16 mouse cellular contexts compared by ENCODE assay signal in the genomic region with DNA sequence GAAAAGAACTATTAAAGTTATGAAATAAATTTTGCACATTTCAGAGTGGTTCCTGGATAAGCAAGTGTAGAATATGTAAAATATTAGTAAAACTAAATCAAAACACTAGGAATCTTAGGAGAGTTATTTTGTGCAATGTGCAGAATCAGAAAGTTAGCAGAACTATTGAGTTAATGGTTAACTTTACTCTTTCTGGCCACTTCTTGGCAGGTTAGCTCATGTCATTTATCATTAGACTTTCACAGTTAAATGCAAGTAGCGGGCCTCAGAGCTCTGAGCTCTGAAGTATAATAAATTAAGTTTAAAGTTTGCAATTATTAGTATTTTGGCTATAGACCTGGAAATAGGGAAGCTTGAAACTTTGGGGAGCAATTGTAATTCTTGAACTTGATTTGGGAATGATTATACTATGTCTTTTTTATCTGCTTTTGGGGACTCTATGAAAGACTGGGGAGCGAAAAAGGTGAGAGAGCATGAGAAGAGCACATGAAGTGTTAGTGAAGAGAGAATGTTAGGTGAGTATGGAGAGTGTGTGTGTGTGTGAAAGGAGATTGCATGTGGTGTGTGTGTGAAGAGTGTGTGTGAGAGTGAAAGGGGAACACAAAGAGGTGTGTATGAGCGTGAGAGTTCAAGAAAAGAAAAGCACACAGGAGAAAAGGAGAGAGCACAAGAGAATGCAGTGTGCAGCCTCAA. TPM values are rescaled to one million over a fixed set of nuclear protein-coding genes. Genes with fewer than 3 reads are reported as not detected.
"Had no signal": no experiment of that assay in that cellular context is flagged by ENCODE, and none has a peak within 500 bp of the region (broad histone marks: within the 10 kb centered on the region; RNA-seq: fewer than 3 reads in every experiment).

No protein-coding gene starts in this region.

- DNase-seq: left cerebral cortex, postnatal 4 days; retina, postnatal 1 day; right cerebral cortex, postnatal 4 days; spleen, adult 18-20 months; thymus, postnatal 14 days had no signal

- H3K4me3 ChIP-seq: hindbrain, embryonic 12.5 days; limb, embryonic 13.5 days; lung, embryonic 15.5 days; midbrain, embryonic 12.5 days; neural tube, embryonic 13.5 days; stomach, embryonic 15.5 days had no signal

- ATAC-seq: hindbrain, embryonic 16.5 days; inflammation-experienced regulatory T-cells, adult 6 months; midbrain, embryonic 16.5 days had no signal

- H3K9me3 ChIP-seq: hindbrain, embryonic 12.5 days; limb, embryonic 13.5 days; lung, embryonic 15.5 days; midbrain, embryonic 12.5 days; neural tube, embryonic 13.5 days; stomach, embryonic 15.5 days had no signal

- H3K36me3 ChIP-seq: hindbrain, embryonic 12.5 days; limb, embryonic 13.5 days; lung, embryonic 15.5 days; midbrain, embryonic 12.5 days; neural tube, embryonic 13.5 days; stomach, embryonic 15.5 days had no signal

- H3K27me3 ChIP-seq: hindbrain, embryonic 12.5 days; limb, embryonic 13.5 days; lung, embryonic 15.5 days; midbrain, embryonic 12.5 days; neural tube, embryonic 13.5 days; stomach, embryonic 15.5 days had no signal

- H3K9ac ChIP-seq: hindbrain, embryonic 12.5 days; limb, embryonic 13.5 days; liver, embryonic 14.5 days; lung, embryonic 15.5 days; midbrain, embryonic 12.5 days; neural tube, embryonic 13.5 days; stomach, embryonic 15.5 days had no signal

- H3K27ac ChIP-seq: hindbrain, embryonic 12.5 days; limb, embryonic 13.5 days; liver, embryonic 14.5 days; lung, embryonic 15.5 days; midbrain, embryonic 12.5 days; neural tube, embryonic 13.5 days; stomach, embryonic 15.5 days had no signal

- H3K4me1 ChIP-seq: hindbrain, embryonic 12.5 days; limb, embryonic 13.5 days; lung, embryonic 15.5 days; midbrain, embryonic 12.5 days; neural tube, embryonic 13.5 days; stomach, embryonic 15.5 days had no signal

- H3K4me2 ChIP-seq: hindbrain, embryonic 12.5 days; limb, embryonic 13.5 days; lung, embryonic 15.5 days; midbrain, embryonic 12.5 days; neural tube, embryonic 13.5 days; stomach, embryonic 15.5 days had no signal

RNA-seq across cellular contexts. Expression of a gene that starts 20.9 kb away (rescaled TPM):
- polyA plus RNA-seq: hindbrain, embryonic 12.5 days; hindbrain, embryonic 16.5 days; inflammation-experienced regulatory T-cells, adult 6 months; limb, embryonic 13.5 days; midbrain, embryonic 12.5 days; midbrain, embryonic 16.5 days; neural tube, embryonic 13.5 days had no signal

RNA-seq across cellular contexts. Expression of a gene that starts 35.3 kb away (rescaled TPM):
- polyA plus RNA-seq: hindbrain, embryonic 12.5 days; hindbrain, embryonic 16.5 days; inflammation-experienced regulatory T-cells, adult 6 months; midbrain, embryonic 12.5 days; midbrain, embryonic 16.5 days; neural tube, embryonic 13.5 days had no signal

RNA-seq across cellular contexts. Expression of a gene that starts 39.8 kb away (rescaled TPM):
- polyA plus RNA-seq: hindbrain, embryonic 12.5 days; hindbrain, embryonic 16.5 days; inflammation-experienced regulatory T-cells, adult 6 months; large intestine, adult 2 months; limb, embryonic 13.5 days; liver, embryonic 14.5 days; lung, embryonic 15.5 days; midbrain, embryonic 12.5 days; midbrain, embryonic 16.5 days; neural tube, embryonic 13.5 days had no signal
